Comparison of ENCODE assay signal across 10 mouse cellular contexts in genomic region chr13:9329307-9329915, GRCm38 (mm10). TPM values are rescaled to one million over a fixed set of nuclear protein-coding genes. Genes with fewer than 3 reads are reported as not detected.
DNase-seq lines count a peak whose midpoint lies in the region; ATAC-seq and TF ChIP-seq lines count a peak whose summit lies in the region.
"Had no signal": no experiment of that assay in that cellular context is flagged by ENCODE, and none has a peak within 500 bp of the region (broad histone marks: within the 10 kb centered on the region; RNA-seq: fewer than 3 reads in every experiment).

No protein-coding gene starts in this region.

- H3K27me3 ChIP-seq in forebrain, postnatal 0 days (ENCODE audit: insufficient read depth, low read length) = no peaks in the 10 kb centered on the region
- no peaks in the 10 kb centered on the region for H3K27me3 ChIP-seq in stomach, embryonic 16.5 days (ENCODE audit: control insufficient read depth, insufficient read depth, low read length)
- H3K27me3 ChIP-seq: CH12.LX had no signal

- H3K36me3 ChIP-seq in forebrain, postnatal 0 days (ENCODE audit: insufficient read depth) = no peaks in the 10 kb centered on the region
- H3K36me3 ChIP-seq in stomach, embryonic 16.5 days (ENCODE audit: control insufficient read depth, insufficient read depth, low read length) = no peaks in the 10 kb centered on the region

- no peak for TF ChIP-seq CTCF in forebrain, postnatal 0 days (IDR thresholded peaks at IDR 0.05; ENCODE audit: low read depth)
- no peak for TF ChIP-seq CTCF in lung, adult 2 months (IDR thresholded peaks at IDR 0.05; ENCODE audit: insufficient read depth, low read length)

- no peaks in the 10 kb centered on the region for H3K4me1 ChIP-seq in forebrain, postnatal 0 days (ENCODE audit: insufficient read depth)
- H3K4me1 ChIP-seq in lung, adult 2 months (ENCODE audit: control insufficient read depth, insufficient read depth, low read length) = peaks cover 6% of the 10 kb centered on the region
- H3K4me1 ChIP-seq in stomach, embryonic 16.5 days (ENCODE audit: control insufficient read depth, insufficient read depth, low read length) = peaks cover 9% of the 10 kb centered on the region

- no peaks in the 10 kb centered on the region for H3K9me3 ChIP-seq in forebrain, postnatal 0 days (ENCODE audit: low read length)
- H3K9me3 ChIP-seq in stomach, embryonic 16.5 days (replicated peaks; ENCODE audit: control insufficient read depth, low read length) = no peaks in the 10 kb centered on the region

- DNase-seq in gastrocnemius, postnatal 10 days = peak; percentile 16
- no peak for DNase-seq in gastrocnemius, postnatal 36 days
- DNase-seq in NIH3T3 (ENCODE audit: low read depth) = peak; percentile 34
- DNase-seq in forebrain, postnatal 0 days = no peak
- peak; percentile 30 for DNase-seq in lung, adult 2 months
- no peak for DNase-seq in frontal cortex, postnatal 10 days (ENCODE audit: low spot score in 2 of 2)

- intact Hi-C loops in gastrocnemius, postnatal 36 days (cut with DNase I) = no loop called here

- H3K4me2 ChIP-seq in forebrain, postnatal 0 days (ENCODE audit: low read depth) = no peak overlapping the region
- no peak overlapping the region for H3K4me2 ChIP-seq in stomach, embryonic 16.5 days (ENCODE audit: low read depth, low read length)

- H3K27ac ChIP-seq in forebrain, postnatal 0 days (ENCODE audit: low read depth, low read length) = no peak overlapping the region
- H3K27ac ChIP-seq in stomach, embryonic 16.5 days (ENCODE audit: low read length) = peak overlapping the region; percentile 72

- H3K9ac ChIP-seq in forebrain, postnatal 0 days = no peak overlapping the region
- H3K9ac ChIP-seq in stomach, embryonic 16.5 days (ENCODE audit: low read length) = no peak overlapping the region

- WGBS in forebrain, postnatal 0 days = 59% methylated on average over 1 of the region's 1 CpGs
- 74% methylated on average over 1 of the region's 1 CpGs for WGBS in lung, adult 2 months
- WGBS in stomach, embryonic 16.5 days = 41% methylated on average over 1 of the region's 1 CpGs

- ATAC-seq in forebrain, postnatal 0 days = 0 out of 2 replicates have a peak, but pooled peaks have one; percentile 12
- peak; percentile 83; the same call in 1 of the 2 replicates for ATAC-seq in stomach, embryonic 16.5 days (ENCODE audit: insufficient read depth, low FRiP score)
- no peak for ATAC-seq in erythroid progenitor cell, adult 5-6 weeks (replicated peaks; ENCODE audit: low FRiP score, poor library complexity, severe bottlenecking)

- no peak overlapping the region for H3K4me3 ChIP-seq in forebrain, postnatal 0 days (ENCODE audit: low read depth, low read length)
- H3K4me3 ChIP-seq in lung, adult 2 months (replicated peaks; ENCODE audit: extremely low read depth, low read depth, low read length) = no peak overlapping the region
- H3K4me3 ChIP-seq in stomach, embryonic 16.5 days (replicated peaks; ENCODE audit: low read length) = no peak overlapping the region
- H3K4me3 ChIP-seq: erythroblast, embryonic 14.5 days had no signal

- TF ChIP-seq POLR2A in lung, adult 2 months (IDR thresholded peaks at IDR 0.05; ENCODE audit: borderline replicate concordance, extremely low read depth, low read depth, low read length) = no peak

RNA-seq across cellular contexts. Expression of gene Dip2c, which starts 53.1 kb away (rescaled TPM):
- total RNA-seq in gastrocnemius, postnatal 10 days (2021) = 10 to 100 TPM; 20.8 to 22.5 TPM
- total RNA-seq in gastrocnemius, postnatal 36 days (2021) = 10 to 100 TPM in 1 of 2 experiments, 1 to 10 TPM in 1; 9.9 to 11.4 TPM
- total RNA-seq in forebrain, postnatal 0 days (2014; rRNA removed) = 59.5 and 67.4 TPM in 2 replicates
- polyA plus RNA-seq in forebrain, postnatal 0 days (2015; fragmentation: Nextera tagmentation; extraction: Ambion mirVana) = 6.3 and 8.8 TPM in 2 replicates
- polyA plus RNA-seq in lung, adult 2 months (2012; rRNA removed) = 12.4 and 15.7 TPM in 2 replicates
- polyA plus RNA-seq in stomach, embryonic 16.5 days (2015; fragmentation: Nextera tagmentation; extraction: Ambion mirVana) = 4.5 TPM in 2 replicates
- total RNA-seq in erythroid progenitor cell, adult 5-6 weeks (2015; ENCODE audit: low replicate concordance) = 0.72 and 0.84 TPM in 2 replicates
- 1.1 and 1.2 TPM in 2 replicates for total RNA-seq in erythroid progenitor cell, adult 5-6 weeks (2017; ENCODE audit: low replicate concordance)

Comparison
In these comparisons a context has a peak if more than half of its experiments do, and no peak if none do; other contexts are left out.
1. DNase-seq: peak in gastrocnemius, postnatal 10 days (single experiment), NIH3T3 (single experiment) and lung, adult 2 months (single experiment); none in gastrocnemius, postnatal 36 days (0 of 2), forebrain, postnatal 0 days (single experiment) and frontal cortex, postnatal 10 days (0 of 2).
2. RNA of gene Dip2c, which starts 53.1 kb away (total RNA-seq): 59.5 to 67.4 TPM in forebrain, postnatal 0 days, 20.8 to 22.5 TPM in gastrocnemius, postnatal 10 days and 9.9 to 11.4 TPM in gastrocnemius, postnatal 36 days; 0.72 to 1.2 TPM in erythroid progenitor cell, adult 5-6 weeks; every median in the first group is over 4 times any median in the second.